Mouse (Mus musculus) hindlimb bud, embryonic 11.5 days (tissue): ENCODE results near the gene Acly.

Experiments
- DNase-seq: peaks from one replicate; pipeline ENCODE4 v3.0.0-alpha.2; 2012; ENCODE audit warnings: low read depth, low spot score; ENCODE audit errors: extremely low spot score

The Acly gene

GRCm38 (mm10) chr11:100457247-100457646, 70.6 kb downstream of the Acly start:
- DNase-seq = no peak

- no peak for DNase-seq
Observed at GRCm38 (mm10) chr11:100442625-100443024, 85.2 kb downstream of the Acly start.

- DNase-seq = no peak
Observed at GRCm38 (mm10) chr11:100441797-100442196, 86.0 kb downstream of the Acly start, which contains the start of the genes Nt5c3b and Klhl10. Gene Nt5c3b, minus strand, starts transcription at chr11:100441808. Gene Klhl10, plus strand, starts transcription at chr11:100441917.

GRCm38 (mm10) chr11:100440691-100441522, 86.9 kb downstream of the Acly start:
- no peak for DNase-seq

- DNase-seq = no peak
Observed at GRCm38 (mm10) chr11:100437901-100438300, 89.9 kb downstream of the Acly start.

- DNase-seq = no peak
Observed at GRCm38 (mm10) chr11:100435678-100436246, 92.0 kb downstream of the Acly start.

GRCm38 (mm10) chr11:100432002-100432401, 95.8 kb downstream of the Acly start:
- DNase-seq = no peak

- DNase-seq = no peak
Observed at GRCm38 (mm10) chr11:100430052-100430451, 97.7 kb downstream of the Acly start.

- no peak for DNase-seq
Observed at GRCm38 (mm10) chr11:100428612-100429199, 99.1 kb downstream of the Acly start.

GRCm38 (mm10) chr11:100426820-100427219, 101.0 kb downstream of the Acly start:
- DNase-seq = no peak
